Mouse (Mus musculus) embryo, embryonic 9.5 days (tissue): ENCODE data around the gene Zfp507.

Source experiments
- DNase-seq: peaks from one replicate; pipeline ENCODE4 v3.0.0-alpha.2; 2017; ENCODE audit errors: extremely low spot score

Zfp507 gene

GRCm38 (mm10) chr7:35802906-35803595, at the start of gene Zfp507:
Zfp507 (minus strand) TSS chr7:35803003.
- DNase-seq: peak; percentile 91

- DNase-seq: no peak
Observed at GRCm38 (mm10) chr7:35850426-35850825, 47.6 kb upstream of the Zfp507 start.

GRCm38 (mm10) chr7:35848526-35848925, 45.7 kb upstream of the Zfp507 start:
- no peak for DNase-seq

GRCm38 (mm10) chr7:35840504-35840903, 37.7 kb upstream of the Zfp507 start:
- DNase-seq: no peak

- no peak for DNase-seq
Observed at GRCm38 (mm10) chr7:35836851-35837250, 34.0 kb upstream of the Zfp507 start.

- no peak for DNase-seq
Observed at GRCm38 (mm10) chr7:35836415-35836814, 33.6 kb upstream of the Zfp507 start.

GRCm38 (mm10) chr7:35830119-35830518, 27.3 kb upstream of the Zfp507 start:
- no peak for DNase-seq

- DNase-seq: no peak
Observed at GRCm38 (mm10) chr7:35823906-35824305, 21.1 kb upstream of the Zfp507 start.

- no peak for DNase-seq
Observed at GRCm38 (mm10) chr7:35822320-35822719, 19.5 kb upstream of the Zfp507 start.

- DNase-seq: no peak
Observed at GRCm38 (mm10) chr7:35821357-35821756, 18.6 kb upstream of the Zfp507 start.

- DNase-seq: no peak
Observed at GRCm38 (mm10) chr7:35819486-35819885, 16.7 kb upstream of the Zfp507 start.

- no peak for DNase-seq
Observed at GRCm38 (mm10) chr7:35814759-35815551, 12.2 kb upstream of the Zfp507 start.

- DNase-seq: no peak
Observed at GRCm38 (mm10) chr7:35813306-35813705, 10.5 kb upstream of the Zfp507 start.

- DNase-seq: no peak
Observed at GRCm38 (mm10) chr7:35810736-35811135, 7.9 kb upstream of the Zfp507 start.

GRCm38 (mm10) chr7:35804206-35804605, 1.4 kb upstream of the Zfp507 start:
- no peak for DNase-seq

GRCm38 (mm10) chr7:35802201-35802905, 450 bp downstream of the Zfp507 start:
- DNase-seq: peak; percentile 59

GRCm38 (mm10) chr7:35796123-35796522, 6.7 kb downstream of the Zfp507 start:
- DNase-seq: no peak

- no peak for DNase-seq
Observed at GRCm38 (mm10) chr7:35794145-35794664, 8.6 kb downstream of the Zfp507 start.

GRCm38 (mm10) chr7:35792150-35792848, 10.5 kb downstream of the Zfp507 start:
- no peak for DNase-seq

GRCm38 (mm10) chr7:35790926-35791325, 11.9 kb downstream of the Zfp507 start:
- DNase-seq: no peak

GRCm38 (mm10) chr7:35790201-35790600, 12.6 kb downstream of the Zfp507 start:
- DNase-seq: no peak

GRCm38 (mm10) chr7:35785579-35785978, 17.2 kb downstream of the Zfp507 start:
- DNase-seq: no peak
